Mouse (Mus musculus): ENCODE results near the gene Tmigd3. TPM values are rescaled to one million over a fixed set of nuclear protein-coding genes. Genes with fewer than 3 reads are reported as not detected.

Tmigd3 gene
- polyA plus RNA-seq, 1 experiment from 2014 or later, result not detected

DNA sequence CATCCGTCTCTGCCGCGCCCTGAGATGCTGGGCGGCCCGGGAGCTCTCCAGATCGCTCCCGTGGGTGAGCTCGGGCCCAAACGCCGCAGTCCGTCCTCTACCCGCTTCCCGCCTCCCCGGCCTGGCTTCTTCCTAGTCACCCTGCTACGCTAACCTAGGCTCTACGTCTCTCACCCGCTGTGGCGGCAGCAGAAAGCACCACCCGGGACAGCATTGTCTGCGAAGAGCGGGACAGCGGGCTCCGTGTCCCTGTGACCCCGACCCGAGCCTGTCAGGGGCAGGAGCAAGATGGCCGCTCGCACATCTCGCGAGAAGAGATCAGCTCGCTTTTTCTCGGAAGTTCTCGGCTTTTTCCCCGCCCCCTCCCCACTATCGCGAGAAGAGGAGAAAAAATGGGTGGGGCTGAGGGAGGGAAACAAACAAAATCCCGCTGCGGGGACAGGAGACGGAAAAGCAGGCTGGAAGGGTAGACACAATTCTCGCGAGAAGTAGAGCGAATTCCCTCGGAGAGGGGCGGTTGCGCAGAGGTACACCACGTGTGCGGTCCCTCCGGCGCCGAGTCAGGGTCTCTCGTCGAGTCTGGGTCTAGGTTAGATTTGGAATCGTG lies 88.4 kb downstream of the Tmigd3 start, which contains the start of gene Wdr77:
TSS of gene Wdr77 (plus strand) at position 396 of the 607 bp plus-strand sequence.
- Histone ChIP-seq H3K36me3 (peaks cover 59% of the 10 kb centered on the region), H3K4me2 (peak within 1 kb of the TSS; percentile 84), H3K9ac (peak within 1 kb of the TSS; percentile 94), H3K4me1 (peaks cover 29% of the 10 kb centered on the region), H3K27me3 (no peaks in the 10 kb centered on the region), H3K9me3 (replicated peaks) (no peaks in the 10 kb centered on the region), H3K27ac (peak within 1 kb of the TSS; percentile 90), H3K4me3 (replicated peaks) (peak within 1 kb of the TSS; percentile 98)
- WGBS, result 0% methylated on average over 52 of the region's 52 CpGs
- peak; percentile 98 for ATAC-seq (replicated peaks; ENCODE audit: low FRiP score)

GRCm38 (mm10) chr3:105959585-105959984 lies 88.9 kb downstream of the Tmigd3 start:
- H3K4me3 ChIP-seq (replicated peaks), result peak overlapping the region; percentile 98
- peak; percentile 84 for ATAC-seq (replicated peaks; ENCODE audit: low FRiP score)
- H3K4me2 ChIP-seq, result peak overlapping the region; percentile 84
- H3K27me3 ChIP-seq, result no peaks in the 10 kb centered on the region
- WGBS, result 2% methylated on average over 26 of the region's 26 CpGs
- peaks cover 29% of the 10 kb centered on the region for H3K4me1 ChIP-seq
- H3K9me3 ChIP-seq (replicated peaks), result no peaks in the 10 kb centered on the region
- H3K36me3 ChIP-seq, result peaks cover 59% of the 10 kb centered on the region
- H3K9ac ChIP-seq, result peak overlapping the region; percentile 94
- H3K27ac ChIP-seq, result peak overlapping the region; percentile 71

- H3K4me3 ChIP-seq (replicated peaks), result peak within 1 kb of the TSS; percentile 98
- peak within 1 kb of the TSS; percentile 84 for H3K4me2 ChIP-seq
- peaks cover 59% of the 10 kb centered on the region for H3K36me3 ChIP-seq
- 11% methylated on average over 6 of the region's 6 CpGs for WGBS
- peaks cover 29% of the 10 kb centered on the region for H3K4me1 ChIP-seq
- peak within 1 kb of the TSS; percentile 94 for H3K9ac ChIP-seq
- no peaks in the 10 kb centered on the region for H3K27me3 ChIP-seq
- H3K9me3 ChIP-seq (replicated peaks), result no peaks in the 10 kb centered on the region
- peak within 1 kb of the TSS; percentile 90 for H3K27ac ChIP-seq
- ATAC-seq (replicated peaks; ENCODE audit: low FRiP score), result no peak
Observed at GRCm38 (mm10) chr3:105959999-105960398, 89.3 kb downstream of the Tmigd3 start, which contains the start of gene Atp5f1. Gene Atp5f1, minus strand, starts transcription at chr3:105960099.

DNA sequence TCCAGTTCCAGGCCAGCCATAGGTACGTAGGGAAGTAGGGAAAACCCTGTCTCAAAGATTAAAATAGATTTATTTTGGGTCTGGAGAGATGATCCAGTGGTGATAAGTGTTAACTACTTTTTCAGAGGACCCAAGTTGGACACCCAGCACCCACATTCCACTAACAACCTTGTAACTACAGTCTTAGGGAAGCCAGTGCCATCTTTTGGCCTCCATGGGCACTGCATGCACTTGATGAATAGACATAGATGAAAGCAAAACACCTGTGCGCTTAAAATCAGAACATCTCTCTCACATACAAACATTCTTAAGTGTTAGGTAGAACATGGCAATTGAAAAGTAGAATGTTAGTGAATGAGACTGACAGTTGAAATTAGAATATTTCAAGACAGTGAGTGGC lies 90.0 kb downstream of the Tmigd3 start:
- Histone ChIP-seq H3K27ac (no peak overlapping the region), H3K4me3 (replicated peaks) (peak overlapping the region; percentile 98), H3K9me3 (replicated peaks) (no peaks in the 10 kb centered on the region), H3K36me3 (peaks cover 63% of the 10 kb centered on the region), H3K9ac (no peak overlapping the region), H3K4me1 (peaks cover 29% of the 10 kb centered on the region), H3K4me2 (peak overlapping the region; percentile 84), H3K27me3 (no peaks in the 10 kb centered on the region)
- 96% methylated on average over 2 of the region's 2 CpGs for WGBS
- ATAC-seq (replicated peaks; ENCODE audit: low FRiP score), result no peak

DNA sequence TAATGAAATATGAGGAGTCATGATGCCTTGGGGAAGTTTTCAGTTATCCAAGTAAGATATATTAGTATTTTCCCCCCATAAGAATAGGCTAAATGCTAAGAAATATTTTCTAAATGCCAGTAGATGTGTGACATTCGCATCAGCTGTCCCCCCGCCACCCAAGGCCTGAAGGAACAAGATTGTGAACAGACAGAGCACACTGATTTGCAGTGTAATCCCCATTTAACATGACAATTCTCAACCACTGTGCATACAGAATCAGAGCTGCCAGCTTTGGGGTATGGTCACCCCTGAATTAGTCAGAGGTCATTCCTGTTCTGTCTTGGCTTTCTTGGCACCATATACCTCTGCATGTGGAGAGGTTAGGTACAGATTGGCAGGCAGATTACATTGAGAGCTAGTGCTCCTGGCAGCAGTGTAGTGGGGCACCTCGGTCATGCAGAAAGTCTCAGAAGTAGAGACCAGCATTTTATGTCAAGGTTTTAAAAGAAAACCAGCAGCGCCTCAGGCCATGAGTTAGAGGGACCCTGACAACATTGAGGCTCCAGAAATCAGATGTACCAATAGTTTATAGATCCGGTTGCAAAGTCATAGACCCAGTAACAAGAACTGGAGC lies 101.2 kb downstream of the Tmigd3 start:
- H3K9ac ChIP-seq, result no peak overlapping the region
- ATAC-seq (replicated peaks; ENCODE audit: low FRiP score), result 0 out of 2 replicates have a peak, but pooled peaks have one; percentile 15
- H3K4me1 ChIP-seq, result no peaks in the 10 kb centered on the region
- no peak overlapping the region for H3K4me3 ChIP-seq (replicated peaks)
- H3K36me3 ChIP-seq, result peaks cover 37% of the 10 kb centered on the region
- no peak overlapping the region for H3K4me2 ChIP-seq
- no peaks in the 10 kb centered on the region for H3K9me3 ChIP-seq (replicated peaks)
- H3K27me3 ChIP-seq, result no peaks in the 10 kb centered on the region
- WGBS, result 81% methylated on average over 5 of the region's 5 CpGs
- no peak overlapping the region for H3K27ac ChIP-seq

- Histone ChIP-seq H3K9me3 (replicated peaks) (no peaks in the 10 kb centered on the region), H3K9ac (no peak within 1 kb of the TSS), H3K4me2 (no peak within 1 kb of the TSS), H3K27me3 (no peaks in the 10 kb centered on the region), H3K4me3 (replicated peaks) (no peak within 1 kb of the TSS), H3K36me3 (peaks cover 22% of the 10 kb centered on the region), H3K27ac (no peak within 1 kb of the TSS), H3K4me1 (no peaks in the 10 kb centered on the region)
- no peak for ATAC-seq (replicated peaks; ENCODE audit: low FRiP score)
- WGBS, result 56% methylated on average over 3 of the region's 3 CpGs
Observed at GRCm38 (mm10) chr3:105973411-105973810, 102.7 kb downstream of the Tmigd3 start, which contains the start of gene Ovgp1. Gene Ovgp1, plus strand, starts transcription at chr3:105973711.

Other genes with a start within 250 kb of the Tmigd3 start
- gene Ddx20, start 183.3 kb upstream of the Tmigd3 start, polyA plus RNA-seq (2015; fragmentation: Nextera tagmentation; extraction: Ambion mirVana), result 38.0 and 38.7 TPM in 2 replicates
- 1.4 and 1.7 TPM in 2 replicates for gene Inka2, start 166.3 kb upstream of the Tmigd3 start, polyA plus RNA-seq (2015; fragmentation: Nextera tagmentation; extraction: Ambion mirVana)
- gene Rap1a, start 69.6 kb upstream of the Tmigd3 start, polyA plus RNA-seq (2015; fragmentation: Nextera tagmentation; extraction: Ambion mirVana), result 111 and 113 TPM in 2 replicates
- not detected in 2 replicates for gene Adora3, start within 50 bp of the Tmigd3 start, polyA plus RNA-seq (2015; fragmentation: Nextera tagmentation; extraction: Ambion mirVana)
- 0.24 and 0.53 TPM in 2 replicates for gene I830077J02Rik, start 61.8 kb downstream of the Tmigd3 start, polyA plus RNA-seq (2015; fragmentation: Nextera tagmentation; extraction: Ambion mirVana)
- 151 and 158 TPM in 2 replicates for gene Wdr77, start 88.5 kb downstream of the Tmigd3 start, polyA plus RNA-seq (2015; fragmentation: Nextera tagmentation; extraction: Ambion mirVana)
- gene Atp5f1, start 89.2 kb downstream of the Tmigd3 start, polyA plus RNA-seq (2015; fragmentation: Nextera tagmentation; extraction: Ambion mirVana), result 491 and 564 TPM in 2 replicates
- 1.6 and 2.0 TPM in 2 replicates for gene Ovgp1, start 102.8 kb downstream of the Tmigd3 start, polyA plus RNA-seq (2015; fragmentation: Nextera tagmentation; extraction: Ambion mirVana)
- 0.23 and 0.24 TPM in 2 replicates for gene Pifo, start 143.7 kb downstream of the Tmigd3 start, polyA plus RNA-seq (2015; fragmentation: Nextera tagmentation; extraction: Ambion mirVana)
- gene Chil5, start 161.9 kb downstream of the Tmigd3 start, polyA plus RNA-seq (2015; fragmentation: Nextera tagmentation; extraction: Ambion mirVana), result not detected in 2 replicates
- gene Chia1, start 242.3 kb downstream of the Tmigd3 start, polyA plus RNA-seq (2015; fragmentation: Nextera tagmentation; extraction: Ambion mirVana), result 0.13 TPM in 1 of 2 replicates, not detected in the other